Mouse (Mus musculus): ENCODE results near the gene Dnah2. TPM values are rescaled to one million over a fixed set of nuclear protein-coding genes. Genes with fewer than 3 reads are reported as not detected.
A peak's percentile ranks its signal among the peaks of the same experiment; 100 is the strongest.

Gene Dnah2
- polyA plus RNA-seq, 1 experiment = 1.2 TPM

DNA sequence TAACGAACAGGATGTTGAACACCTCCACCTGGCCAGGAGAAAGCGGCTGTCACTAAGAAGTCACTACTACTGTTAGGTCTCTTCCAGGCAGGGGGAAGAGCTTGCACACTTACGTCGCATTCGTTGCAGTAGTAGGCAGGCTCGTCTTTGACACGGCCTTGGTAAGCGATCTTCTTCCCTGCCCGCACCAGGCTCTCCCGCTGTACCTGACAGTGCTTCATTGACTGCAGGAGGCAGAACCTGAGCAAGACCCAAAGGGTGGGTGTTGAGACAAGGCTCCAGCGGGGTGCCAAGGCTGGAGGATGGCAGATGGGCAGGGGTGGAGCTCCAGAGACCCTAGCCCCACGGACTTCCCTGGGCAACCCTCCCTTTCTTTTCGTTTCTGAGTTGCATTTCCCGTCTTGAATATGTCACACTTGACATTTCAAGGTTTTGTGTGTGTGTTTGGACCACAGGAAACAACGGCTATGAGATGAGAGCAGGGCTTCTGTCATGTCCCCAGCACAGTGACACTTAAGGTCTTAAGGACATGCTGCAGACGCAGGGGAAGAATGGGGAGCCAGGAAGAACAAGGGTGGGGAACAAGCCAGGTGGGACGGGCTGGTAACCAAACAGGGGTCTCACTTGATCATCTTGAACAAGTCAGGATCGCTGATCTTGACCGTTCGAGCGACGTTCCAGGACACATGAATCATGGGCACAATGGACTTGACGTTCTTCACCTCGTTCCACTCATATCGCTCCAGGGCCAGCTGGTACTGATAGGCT, 148.6 kb downstream of the Dnah2 start:
- Histone ChIP-seq H3K27me3 (ENCODE audit: control insufficient read depth, insufficient read depth, low read length, poor library complexity, severe bottlenecking) (no peaks in the 10 kb centered on the region), H3K9ac (ENCODE audit: low read depth, poor library complexity, severe bottlenecking) (no peak overlapping the region; the same call in 1 of the 2 replicates), H3K9me3 (replicated peaks; ENCODE audit: control insufficient read depth, insufficient read depth, low read length, poor library complexity, severe bottlenecking) (no peaks in the 10 kb centered on the region), H3K4me1 (ENCODE audit: control insufficient read depth, insufficient read depth, low read length) (no peaks in the 10 kb centered on the region), H3K4me3 (ENCODE audit: low read depth, low read length) (peak overlapping the region; percentile 41), H3K36me3 (ENCODE audit: control insufficient read depth, insufficient read depth, low read length, poor library complexity, severe bottlenecking) (no peaks in the 10 kb centered on the region), H3K27ac (ENCODE audit: insufficient read depth, low read length) (no peak overlapping the region)
- TF ChIP-seq EP300 (IDR thresholded peaks at IDR 0.05; ENCODE audit: insufficient read depth, low read depth, low read length) = no peak
- no peak for TF ChIP-seq POLR2A (IDR thresholded peaks at IDR 0.05; ENCODE audit: insufficient read depth, low read length)
- TF ChIP-seq CTCF (IDR thresholded peaks at IDR 0.05; ENCODE audit: low read depth, low read length) = no peak

DNA sequence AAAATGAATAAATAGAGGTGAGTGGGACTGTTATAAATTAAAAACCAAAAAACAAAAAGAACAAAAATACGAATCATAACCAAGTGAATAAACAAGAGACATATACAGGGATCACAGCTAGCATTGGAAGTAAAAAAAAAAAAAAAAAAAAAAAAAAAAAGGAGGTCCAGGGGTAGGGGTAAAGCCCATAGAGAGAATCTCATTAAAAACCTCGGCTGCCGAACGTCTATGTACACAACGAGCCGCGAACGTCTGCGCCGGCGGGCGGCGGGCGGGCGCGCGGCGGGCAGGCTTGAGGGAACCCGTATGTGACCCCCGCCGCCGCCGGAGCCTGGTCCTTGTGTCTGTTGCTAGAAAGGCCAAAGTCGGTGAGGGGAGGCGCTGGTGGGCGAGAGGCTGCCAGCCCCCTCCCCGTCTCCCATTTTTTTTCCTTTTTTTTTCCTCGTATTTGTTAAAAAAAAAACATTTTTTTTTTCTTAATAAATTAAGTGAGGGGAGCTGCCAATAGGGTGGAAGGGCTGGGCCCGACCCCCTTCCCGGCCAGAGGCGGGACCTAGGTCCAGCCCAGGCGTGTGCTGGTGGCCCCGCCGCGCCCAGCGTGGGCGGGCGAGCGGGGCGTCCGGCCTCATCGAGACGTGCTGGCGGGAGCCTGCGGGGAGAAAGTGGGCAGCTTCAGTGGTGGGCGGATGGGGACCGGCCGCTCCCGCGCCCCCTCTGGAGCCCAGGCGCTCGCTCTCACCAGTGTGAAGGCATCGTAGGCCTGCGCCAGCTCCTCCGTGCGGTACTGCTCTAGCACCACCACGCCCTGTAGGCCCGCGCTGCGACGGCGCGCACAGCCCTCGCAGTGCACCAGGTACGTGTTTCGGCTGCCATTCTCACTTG, 149.5 kb downstream of the Dnah2 start:
- no peak for TF ChIP-seq EP300 (IDR thresholded peaks at IDR 0.05; ENCODE audit: insufficient read depth, low read depth, low read length)
- TF ChIP-seq CTCF (IDR thresholded peaks at IDR 0.05; ENCODE audit: low read depth, low read length) = no peak
- TF ChIP-seq POLR2A (IDR thresholded peaks at IDR 0.05; ENCODE audit: insufficient read depth, low read length) = no peak
- H3K4me3 ChIP-seq (ENCODE audit: low read depth, low read length) = peak overlapping the region; percentile 41
- H3K9ac ChIP-seq (ENCODE audit: low read depth, poor library complexity, severe bottlenecking) = peak overlapping the region; percentile 65
- H3K27ac ChIP-seq (ENCODE audit: insufficient read depth, low read length) = no peak overlapping the region
- no peaks in the 10 kb centered on the region for H3K27me3 ChIP-seq (ENCODE audit: control insufficient read depth, insufficient read depth, low read length, poor library complexity, severe bottlenecking)
- no peaks in the 10 kb centered on the region for H3K9me3 ChIP-seq (replicated peaks; ENCODE audit: control insufficient read depth, insufficient read depth, low read length, poor library complexity, severe bottlenecking)
- no peaks in the 10 kb centered on the region for H3K4me1 ChIP-seq (ENCODE audit: control insufficient read depth, insufficient read depth, low read length)
- H3K36me3 ChIP-seq (ENCODE audit: control insufficient read depth, insufficient read depth, low read length, poor library complexity, severe bottlenecking) = no peaks in the 10 kb centered on the region

DNA sequence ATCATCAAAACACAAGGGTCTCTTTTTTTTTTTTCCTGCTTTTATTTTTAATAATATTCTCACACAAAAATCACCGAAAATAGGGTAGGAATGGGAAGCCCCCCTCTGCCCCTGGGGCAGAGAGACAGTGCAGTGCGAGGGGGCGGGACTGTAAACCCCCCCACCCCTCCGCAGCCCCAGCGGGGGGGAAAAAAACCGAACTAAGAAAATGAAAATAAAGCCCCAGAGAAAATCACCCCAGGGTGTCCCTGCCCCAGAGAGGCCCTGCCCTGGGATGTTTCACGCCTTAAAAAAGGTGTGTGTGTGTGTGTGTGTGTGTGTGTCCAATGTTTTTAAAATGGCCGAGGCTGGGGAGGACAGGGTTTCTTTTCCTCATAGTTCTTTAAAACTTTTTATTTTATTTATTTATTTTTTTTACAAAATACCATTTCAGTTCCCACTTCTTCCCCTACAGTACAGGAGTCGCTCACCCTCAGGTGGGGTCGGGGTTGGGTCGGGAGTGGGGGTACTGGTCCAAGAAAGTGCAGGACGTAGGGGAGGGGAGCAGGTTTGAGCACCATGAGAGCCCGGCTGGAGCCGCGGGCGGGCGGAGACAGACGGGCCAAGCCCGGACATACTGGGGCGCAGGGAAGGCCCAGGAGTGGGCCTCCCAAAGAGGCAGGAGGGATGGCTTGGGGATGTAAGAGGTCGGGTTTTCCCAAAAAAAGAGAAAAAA, 150.3 kb downstream of the Dnah2 start:
- no peaks in the 10 kb centered on the region for H3K9me3 ChIP-seq (replicated peaks; ENCODE audit: control insufficient read depth, insufficient read depth, low read length, poor library complexity, severe bottlenecking)
- H3K27me3 ChIP-seq (ENCODE audit: control insufficient read depth, insufficient read depth, low read length, poor library complexity, severe bottlenecking) = no peaks in the 10 kb centered on the region
- H3K4me3 ChIP-seq (ENCODE audit: low read depth, low read length) = peak overlapping the region; percentile 70
- TF ChIP-seq CTCF (IDR thresholded peaks at IDR 0.05; ENCODE audit: low read depth, low read length) (no peak), POLR2A (IDR thresholded peaks at IDR 0.05; ENCODE audit: insufficient read depth, low read length) (no peak), EP300 (IDR thresholded peaks at IDR 0.05; ENCODE audit: insufficient read depth, low read depth, low read length) (no peak)
- no peaks in the 10 kb centered on the region for H3K36me3 ChIP-seq (ENCODE audit: control insufficient read depth, insufficient read depth, low read length, poor library complexity, severe bottlenecking)
- H3K9ac ChIP-seq (ENCODE audit: low read depth, poor library complexity, severe bottlenecking) = peak overlapping the region; percentile 65
- no peaks in the 10 kb centered on the region for H3K4me1 ChIP-seq (ENCODE audit: control insufficient read depth, insufficient read depth, low read length)
- H3K27ac ChIP-seq (ENCODE audit: insufficient read depth, low read length) = no peak overlapping the region

DNA sequence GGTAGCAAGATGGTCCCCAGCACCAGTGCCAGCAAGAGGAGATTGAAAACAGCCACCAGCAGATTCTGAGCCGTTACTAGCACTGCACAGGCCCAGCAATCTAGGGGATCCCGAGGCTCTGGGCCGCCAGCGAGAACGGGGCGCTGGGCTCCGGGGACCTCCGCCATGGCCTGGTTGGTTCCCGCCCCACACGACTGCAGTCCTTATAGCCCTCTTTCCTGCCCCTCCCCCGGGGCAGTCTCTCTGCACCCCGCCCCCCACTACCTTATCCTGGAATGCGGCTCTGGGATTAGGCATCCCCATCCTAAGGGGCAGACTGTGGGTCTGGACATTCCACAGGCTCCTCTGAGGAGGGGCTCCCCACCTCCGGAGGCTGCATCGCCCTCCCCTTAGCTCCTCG, 150.9 kb downstream of the Dnah2 start, which contains the start of gene Tmem88:
Gene Tmem88, minus strand, starts transcription at position 176 of the 400 bp plus-strand sequence.
- H3K9ac ChIP-seq (ENCODE audit: low read depth, poor library complexity, severe bottlenecking) = peak within 1 kb of the TSS; percentile 65
- no peaks in the 10 kb centered on the region for H3K4me1 ChIP-seq (ENCODE audit: control insufficient read depth, insufficient read depth, low read length)
- 0 out of 2 replicates have a peak, but pooled peaks have one; percentile 33 for TF ChIP-seq EP300 (IDR thresholded peaks at IDR 0.05; ENCODE audit: insufficient read depth, low read depth, low read length)
- no peak for TF ChIP-seq CTCF (IDR thresholded peaks at IDR 0.05; ENCODE audit: low read depth, low read length)
- TF ChIP-seq POLR2A (IDR thresholded peaks at IDR 0.05; ENCODE audit: insufficient read depth, low read length) = peak; percentile 58
- H3K27ac ChIP-seq (ENCODE audit: insufficient read depth, low read length) = no peak within 1 kb of the TSS
- peak within 1 kb of the TSS; percentile 70 for H3K4me3 ChIP-seq (ENCODE audit: low read depth, low read length)
- no peaks in the 10 kb centered on the region for H3K27me3 ChIP-seq (ENCODE audit: control insufficient read depth, insufficient read depth, low read length, poor library complexity, severe bottlenecking)
- no peaks in the 10 kb centered on the region for H3K9me3 ChIP-seq (replicated peaks; ENCODE audit: control insufficient read depth, insufficient read depth, low read length, poor library complexity, severe bottlenecking)
- no peaks in the 10 kb centered on the region for H3K36me3 ChIP-seq (ENCODE audit: control insufficient read depth, insufficient read depth, low read length, poor library complexity, severe bottlenecking)

DNA sequence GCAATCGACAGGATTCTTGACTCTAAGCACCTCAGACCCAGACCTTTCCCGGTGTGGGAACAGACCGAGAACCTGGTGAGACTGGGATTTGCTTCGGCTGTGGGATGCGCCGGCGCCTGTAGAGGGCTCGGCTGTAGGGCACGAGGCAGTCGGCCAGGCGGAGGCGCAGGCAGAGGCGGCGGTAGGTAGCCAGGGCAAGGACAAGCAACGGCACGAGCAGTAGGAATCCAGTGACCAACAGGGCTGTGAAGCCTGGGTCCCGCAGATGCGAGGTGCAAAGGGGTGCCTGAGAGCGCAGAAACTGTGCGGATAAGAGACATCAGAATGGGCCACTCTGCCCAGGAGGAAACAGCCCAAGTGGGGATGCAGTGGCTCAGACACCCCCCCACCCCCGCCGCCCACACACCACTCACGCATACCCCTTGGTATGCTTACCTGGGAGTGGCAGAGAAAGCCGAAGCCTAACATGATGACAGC, 151.3 kb downstream of the Dnah2 start:
- no peaks in the 10 kb centered on the region for H3K27me3 ChIP-seq (ENCODE audit: control insufficient read depth, insufficient read depth, low read length, poor library complexity, severe bottlenecking)
- TF ChIP-seq POLR2A (IDR thresholded peaks at IDR 0.05; ENCODE audit: insufficient read depth, low read length) = no peak
- TF ChIP-seq EP300 (IDR thresholded peaks at IDR 0.05; ENCODE audit: insufficient read depth, low read depth, low read length) = no peak
- no peak for TF ChIP-seq CTCF (IDR thresholded peaks at IDR 0.05; ENCODE audit: low read depth, low read length)
- no peak overlapping the region for H3K27ac ChIP-seq (ENCODE audit: insufficient read depth, low read length)
- H3K36me3 ChIP-seq (ENCODE audit: control insufficient read depth, insufficient read depth, low read length, poor library complexity, severe bottlenecking) = no peaks in the 10 kb centered on the region
- H3K4me1 ChIP-seq (ENCODE audit: control insufficient read depth, insufficient read depth, low read length) = no peaks in the 10 kb centered on the region
- no peaks in the 10 kb centered on the region for H3K9me3 ChIP-seq (replicated peaks; ENCODE audit: control insufficient read depth, insufficient read depth, low read length, poor library complexity, severe bottlenecking)
- peak overlapping the region; percentile 70 for H3K4me3 ChIP-seq (ENCODE audit: low read depth, low read length)
- H3K9ac ChIP-seq (ENCODE audit: low read depth, poor library complexity, severe bottlenecking) = peak overlapping the region; percentile 65

Data from ES-Bruce4 (cell line).